Mouse (Mus musculus) kidney, postnatal 0 days (tissue): ENCODE measurements around the gene E330021D16Rik. TPM values are rescaled to one million over a fixed set of nuclear protein-coding genes. Genes with fewer than 3 reads are reported as not detected.
A peak's percentile ranks its signal among the peaks of the same experiment; 100 is the strongest.

Experiments used
- ATAC-seq: fragments of 200-750 bp; cut with Nextera tagmentation; replicated peaks from 2 replicates; pipeline ENCODE4 v1.8.0; 2017; ENCODE audit warnings: low read depth, moderate number of reproducible peaks, moderate TSS enrichment, moderate library complexity; ENCODE audit not compliant: low FRiP score
- DNase-seq: peaks from one replicate; pipeline ENCODE4 v3.0.0-alpha.2; 2016; ENCODE audit warnings: low spot score
- H3K27ac ChIP-seq: fragments of 300-500 bp; sonication (generic); 2 replicates; pipeline ENCODE4 v1.5.1; 2014; ENCODE audit warnings: mild to moderate bottlenecking
- H3K27me3 ChIP-seq: fragments of 300-500 bp; sonication (generic); 2 replicates; pipeline ENCODE4 v1.6.1; 2014; ENCODE audit warnings: low read length, mixed read lengths; ENCODE audit not compliant: insufficient read depth
- H3K36me3 ChIP-seq: fragments of 300-500 bp; sonication (generic); 2 replicates; pipeline ENCODE4 v1.6.1; 2014; ENCODE audit warnings: low read length, mixed read lengths; ENCODE audit not compliant: insufficient read depth
- H3K4me1 ChIP-seq: fragments of 300-500 bp; sonication (generic); replicated peaks from 2 replicates; pipeline ENCODE4 v1.6.1; 2014; ENCODE audit warnings: antibody characterized with exemption, low read length, mixed read lengths; ENCODE audit not compliant: insufficient read depth
- H3K4me2 ChIP-seq: fragments of 300-500 bp; sonication (generic); 2 replicates; pipeline ENCODE4 v1.6.1; 2014; ENCODE audit warnings: mild to moderate bottlenecking, low read length, moderate library complexity, mixed read lengths
- H3K4me3 ChIP-seq: fragments of 300-500 bp; sonication (generic); replicated peaks from 2 replicates; pipeline ENCODE4 v1.5.1; 2014; ENCODE audit warnings: low read depth, low read length
- H3K9ac ChIP-seq: fragments of 300-500 bp; sonication (generic); 2 replicates; pipeline ENCODE4 v1.6.1; 2014; ENCODE audit warnings: low read depth, low read length
- H3K9me3 ChIP-seq: fragments of 300-500 bp; sonication (generic); replicated peaks from 2 replicates; pipeline ENCODE4 v1.6.1; 2016; ENCODE audit warnings: low read length, inconsistent platforms, mixed read lengths
- CTCF ChIP-seq: IDR thresholded peaks from 2 replicates; pipeline ENCODE4 v1.5.1; 2016; ENCODE audit warnings: antibody characterized with exemption, low read depth, mild to moderate bottlenecking, moderate library complexity
- WGBS: fragments of 180-500 bp; shearing (Covaris S2); extraction: QIAGEN DNeasy Blood & Tissue Kit; methylation state at CpG from one replicate; pipeline ENCODE4 v1.1.7; 2014; 5-methylcytosine and 5-hydroxymethylcytosine counted together
- polyA plus RNA-seq: library from polyadenylated mRNA; unstranded; fragments of >200 nt; fragmentation: Nextera tagmentation; extraction: Ambion mirVana; gene quantifications from 2 replicates; pipeline ENCODE4 v1.2.1, GENCODE M21; 2015

Gene E330021D16Rik
- polyA plus RNA-seq: 4.2 and 4.7 TPM in 2 replicates

DNA sequence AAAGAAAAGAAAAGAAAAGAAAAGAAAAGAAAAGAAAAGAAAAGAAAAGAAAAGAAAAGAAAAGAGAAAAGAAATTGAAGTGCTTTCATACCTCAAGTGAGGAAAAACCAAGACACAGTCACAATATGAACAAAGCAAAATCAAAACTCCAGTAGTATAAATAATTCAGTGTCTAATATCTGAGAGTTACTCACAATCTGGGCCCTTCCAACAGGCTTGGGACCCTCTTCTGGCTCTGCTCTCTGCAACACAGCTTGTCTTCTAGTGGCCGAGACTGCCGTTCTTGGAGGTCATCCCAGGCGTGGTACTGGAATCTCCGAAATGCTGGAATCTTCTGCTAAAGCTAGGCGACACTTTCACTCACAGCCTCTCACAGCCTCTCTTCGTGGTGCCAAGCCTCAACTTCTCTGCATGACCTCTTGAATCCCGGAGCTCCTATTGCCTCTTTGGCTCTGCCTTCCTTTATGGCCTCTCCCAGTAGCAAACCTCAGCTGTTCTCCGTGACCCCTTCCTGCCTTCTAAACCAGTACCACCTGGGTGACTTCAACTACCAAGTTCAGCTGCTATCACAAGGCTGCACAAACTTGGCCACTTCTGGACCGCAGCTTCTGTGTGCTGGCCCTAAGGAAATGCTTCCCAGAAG lies at the start of gene E330021D16Rik:
TSS of gene E330021D16Rik (minus strand) at position 437 of the 643 bp plus-strand sequence.
- H3K27ac ChIP-seq: no peak within 1 kb of the TSS
- no peak for ATAC-seq

DNA sequence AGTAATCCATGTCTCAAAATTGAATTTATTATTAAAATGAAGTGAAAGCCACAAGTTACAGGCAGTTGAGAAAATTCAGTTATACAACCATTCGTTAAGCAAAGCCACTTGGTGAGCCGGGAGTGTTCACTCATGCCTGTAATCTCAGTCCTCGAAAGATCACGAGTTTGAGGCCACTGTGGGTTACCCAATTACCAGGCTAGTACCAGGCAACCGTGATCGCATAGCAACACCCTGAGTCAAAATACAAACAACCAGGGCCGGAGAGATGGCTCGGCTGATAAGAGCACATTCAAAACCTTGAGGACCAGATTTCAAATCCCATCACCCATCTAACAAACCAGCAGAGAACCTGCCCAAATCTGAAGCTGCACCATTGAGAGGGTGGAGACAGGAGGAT lies 49.7 kb upstream of the E330021D16Rik start:
- Histone ChIP-seq H3K9ac (no peak overlapping the region), H3K27ac (peak overlapping the region; percentile 32; the same call in 1 of the 2 replicates), H3K4me3 (no peak overlapping the region), H3K9me3 (no peaks in the 10 kb centered on the region), H3K36me3 (no peaks in the 10 kb centered on the region), H3K4me1 (peaks cover 11% of the 10 kb centered on the region), H3K4me2 (no peak overlapping the region), H3K27me3 (no peaks in the 10 kb centered on the region)
- DNase-seq (no peak), ATAC-seq (no peak)
- no peak for TF ChIP-seq CTCF
- 66% methylated on average over 8 of the region's 8 CpGs for WGBS

More for the DNA sequence above, at the start of gene E330021D16Rik:
- no peak for TF ChIP-seq CTCF
- H3K9ac ChIP-seq: no peak within 1 kb of the TSS
- no peak for DNase-seq
- no peaks in the 10 kb centered on the region for H3K27me3 ChIP-seq
- no peak within 1 kb of the TSS for H3K4me2 ChIP-seq
- H3K4me1 ChIP-seq: no peaks in the 10 kb centered on the region
- WGBS: 84% methylated on average over 9 of the region's 9 CpGs
- no peaks in the 10 kb centered on the region for H3K9me3 ChIP-seq
- H3K4me3 ChIP-seq: no peak within 1 kb of the TSS
- H3K36me3 ChIP-seq: no peaks in the 10 kb centered on the region

DNA sequence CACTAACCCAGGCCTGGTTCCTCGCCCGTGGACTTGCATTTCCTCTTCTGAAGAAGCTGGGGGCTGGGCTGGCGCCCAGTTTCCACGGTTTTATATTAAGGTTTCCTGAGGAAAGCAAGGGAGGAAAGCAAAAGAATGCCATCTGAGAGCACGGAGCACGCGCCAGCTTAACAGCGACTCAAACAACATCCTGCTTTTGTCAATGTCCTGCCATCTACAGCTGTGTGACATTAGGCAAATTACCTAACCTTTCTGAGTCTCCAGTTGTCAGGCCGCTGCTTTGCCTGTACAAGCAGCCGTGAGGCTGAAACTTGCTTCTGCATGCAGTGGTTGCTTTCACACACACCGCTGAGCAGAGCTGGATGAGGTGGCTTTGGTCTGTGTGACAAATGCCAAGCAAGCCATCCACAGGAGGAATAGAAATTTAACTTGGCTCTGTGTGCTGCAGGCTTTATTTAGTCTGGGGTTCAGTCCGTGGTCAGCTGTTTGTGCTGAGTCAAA lies 48.8 kb upstream of the E330021D16Rik start:
- Histone ChIP-seq H3K9ac (no peak overlapping the region), H3K27me3 (no peaks in the 10 kb centered on the region), H3K27ac (peak overlapping the region; percentile 43), H3K4me2 (no peak overlapping the region), H3K9me3 (no peaks in the 10 kb centered on the region), H3K4me1 (peaks cover 10% of the 10 kb centered on the region), H3K4me3 (no peak overlapping the region), H3K36me3 (no peaks in the 10 kb centered on the region)
- DNase-seq (no peak), ATAC-seq (no peak)
- no peak for TF ChIP-seq CTCF
- WGBS: 47% methylated on average over 12 of the region's 12 CpGs

DNA sequence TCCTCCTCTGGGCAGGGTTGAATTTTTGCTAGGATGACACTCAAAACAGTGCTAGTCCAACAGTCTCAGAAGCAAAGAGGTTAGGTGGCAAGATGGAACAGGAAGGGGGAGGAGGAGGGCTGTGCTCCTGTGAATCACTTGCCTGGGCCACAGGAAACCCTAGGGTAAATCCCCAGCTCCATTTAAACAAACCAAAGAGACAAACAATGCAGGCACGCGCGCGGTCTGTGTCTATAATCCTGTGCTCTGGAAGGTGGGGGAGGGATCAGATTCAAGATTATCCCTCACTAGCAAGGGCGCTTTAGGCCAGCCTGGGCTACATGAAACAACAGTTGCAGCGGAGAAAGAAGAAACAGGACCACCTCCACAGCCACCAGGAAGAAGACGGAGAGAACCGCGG lies 48.1 kb upstream of the E330021D16Rik start:
- Histone ChIP-seq H3K4me3 (no peak overlapping the region), H3K4me2 (no peak overlapping the region), H3K9ac (no peak overlapping the region), H3K27ac (no peak overlapping the region), H3K4me1 (peaks cover 6% of the 10 kb centered on the region), H3K9me3 (no peaks in the 10 kb centered on the region), H3K36me3 (no peaks in the 10 kb centered on the region), H3K27me3 (no peaks in the 10 kb centered on the region)
- DNase-seq: no peak
- TF ChIP-seq CTCF: no peak
- WGBS: 80% methylated on average over 9 of the region's 9 CpGs
- no peak for ATAC-seq

DNA sequence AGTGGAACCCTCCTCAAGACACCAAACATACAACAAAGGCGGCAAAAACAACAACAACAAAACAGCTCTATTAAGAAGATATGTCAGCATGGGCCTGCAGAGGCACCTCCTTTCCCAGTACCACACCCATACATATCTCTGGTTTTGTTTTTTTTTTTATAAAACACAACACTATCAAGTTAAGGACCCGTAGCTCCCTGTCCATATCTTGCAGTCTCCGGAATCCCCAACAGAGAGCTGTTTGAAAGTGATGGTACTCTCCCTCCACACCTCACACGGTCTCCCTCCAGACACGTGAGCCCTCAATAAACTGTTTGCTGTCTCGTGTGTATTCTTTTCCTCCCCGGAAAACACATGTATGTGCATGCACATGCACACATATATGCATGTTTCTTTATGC lies 43.8 kb upstream of the E330021D16Rik start:
- Histone ChIP-seq H3K9me3 (no peaks in the 10 kb centered on the region), H3K4me1 (no peaks in the 10 kb centered on the region), H3K4me2 (no peak overlapping the region), H3K27me3 (no peaks in the 10 kb centered on the region), H3K4me3 (no peak overlapping the region), H3K27ac (no peak overlapping the region), H3K36me3 (no peaks in the 10 kb centered on the region), H3K9ac (no peak overlapping the region)
- WGBS: 78% methylated on average over 7 of the region's 7 CpGs
- no peak for DNase-seq
- ATAC-seq: no peak
- no peak for TF ChIP-seq CTCF

DNA sequence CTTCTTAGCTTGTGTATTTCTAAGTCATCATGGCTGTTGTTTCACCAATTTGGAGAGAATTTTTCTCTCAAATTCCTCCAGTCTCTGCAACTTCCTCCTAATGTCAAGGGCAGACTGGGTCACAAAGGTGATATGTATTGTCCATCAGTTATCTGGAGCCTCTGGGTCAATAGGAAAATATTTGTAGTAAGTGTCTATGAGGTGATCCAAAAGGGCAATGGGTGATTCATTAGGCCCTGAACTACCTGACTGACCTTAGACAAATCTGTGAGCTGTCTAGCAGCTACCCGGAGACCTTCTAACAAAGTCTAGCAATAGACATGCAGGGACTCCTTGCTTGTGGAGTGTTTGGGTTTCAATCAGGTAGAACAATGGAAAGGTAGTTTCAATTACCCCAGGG lies 40.9 kb upstream of the E330021D16Rik start:
- no peak for DNase-seq

More for the DNA sequence above, 40.9 kb upstream of the E330021D16Rik start:
- Histone ChIP-seq H3K4me3 (no peak overlapping the region), H3K36me3 (no peaks in the 10 kb centered on the region), H3K4me1 (no peaks in the 10 kb centered on the region), H3K4me2 (no peak overlapping the region), H3K27ac (no peak overlapping the region), H3K9ac (no peak overlapping the region), H3K27me3 (no peaks in the 10 kb centered on the region), H3K9me3 (no peaks in the 10 kb centered on the region)
- no peak for TF ChIP-seq CTCF
- no peak for ATAC-seq
- 83% methylated on average over 1 of the region's 1 CpGs for WGBS
